Mouse (Mus musculus) hindbrain, embryonic 14.5 days (tissue): Measurements from ENCODE around the gene Gm49339. TPM values are rescaled to one million over a fixed set of nuclear protein-coding genes. Genes with fewer than 3 reads are reported as not detected.
"Not testable (repeated sequence)": the region's sequence is repeated elsewhere in the genome, so short reads cannot be mapped to it uniquely, and the experiment has no call there.

ENCODE experiments used
- ATAC-seq: fragments of 200-750 bp; cut with Nextera tagmentation; 2 replicates; pipeline ENCODE4 v1.8.0; 2017; ENCODE audit warnings: moderate number of reproducible peaks, mild to moderate bottlenecking, moderate TSS enrichment, moderate library complexity; ENCODE audit not compliant: low FRiP score
- DNase-seq: peaks from one replicate; pipeline ENCODE4 v3.0.0-alpha.2; 2015; ENCODE audit warnings: low spot score
- H3K27ac ChIP-seq: fragments of 300-500 bp; sonication (generic); 2 replicates; pipeline ENCODE4 v1.5.1; 2014; ENCODE audit warnings: mild to moderate bottlenecking, moderate library complexity
- H3K27me3 ChIP-seq: fragments of 300-500 bp; sonication (generic); 2 replicates; pipeline ENCODE4 v1.6.1; 2014; ENCODE audit warnings: mild to moderate bottlenecking, low read length, mixed read lengths; ENCODE audit not compliant: control insufficient read depth, insufficient read depth
- H3K36me3 ChIP-seq: fragments of 300-500 bp; sonication (generic); replicated peaks from 2 replicates; pipeline ENCODE4 v1.6.1; 2014; ENCODE audit not compliant: control insufficient read depth, insufficient read depth
- H3K4me1 ChIP-seq: fragments of 300-500 bp; sonication (generic); replicated peaks from 2 replicates; pipeline ENCODE4 v1.6.1; 2014; ENCODE audit warnings: antibody characterized with exemption, low read length, mixed read lengths; ENCODE audit not compliant: control insufficient read depth, insufficient read depth
- H3K4me2 ChIP-seq: fragments of 300-500 bp; sonication (generic); replicated peaks from 2 replicates; pipeline ENCODE4 v1.6.1; 2014; ENCODE audit warnings: mild to moderate bottlenecking, moderate library complexity
- H3K4me3 ChIP-seq: fragments of 300-500 bp; sonication (generic); replicated peaks from 2 replicates; pipeline ENCODE4 v1.5.1; 2014; ENCODE audit warnings: mild to moderate bottlenecking, low read length
- H3K9ac ChIP-seq: fragments of 300-500 bp; sonication (generic); 2 replicates; pipeline ENCODE4 v1.6.1; 2014
- H3K9me3 ChIP-seq: fragments of 300-500 bp; sonication (generic); 2 replicates; pipeline ENCODE4 v1.6.1; 2016; ENCODE audit warnings: low read length; ENCODE audit not compliant: control insufficient read depth
- WGBS: fragments of 180-500 bp; shearing (Covaris S2); extraction: QIAGEN DNeasy Blood & Tissue Kit; methylation state at CpG from one replicate; pipeline ENCODE4 v1.1.7; 2014; 5-methylcytosine and 5-hydroxymethylcytosine counted together
- polyA plus RNA-seq: library from polyadenylated mRNA; unstranded; fragments of >200 nt; fragmentation: Nextera tagmentation; extraction: Ambion mirVana; gene quantifications from 2 replicates; pipeline ENCODE4 v1.2.1, GENCODE M21; 2014

Gene Gm49339
- polyA plus RNA-seq, result not detected in 2 replicates

- not testable (repeated sequence) for H3K4me1 ChIP-seq
- WGBS, result 96% methylated on average over 1 of the region's 3 CpGs
Observed at GRCm38 (mm10) chr10:51480397-51480796, at the start of gene Gm49339, which contains the start of gene Lilr4b. Gene Gm49339 (plus strand): TSS chr10:51480612. Gene Lilr4b (plus strand): TSS chr10:51480632.

GRCm38 (mm10) chr10:51432940-51433339 lies 47.5 kb upstream of the Gm49339 start:
- Histone ChIP-seq H3K27ac (no peak overlapping the region), H3K36me3 (no peaks in the 10 kb centered on the region), H3K4me1 (no peaks in the 10 kb centered on the region), H3K27me3 (no peaks in the 10 kb centered on the region), H3K9ac (no peak overlapping the region), H3K9me3 (no peaks in the 10 kb centered on the region), H3K4me2 (no peak overlapping the region), H3K4me3 (no peak overlapping the region)
- DNase-seq (no peak), ATAC-seq (no peak)

More at GRCm38 (mm10) chr10:51480397-51480796, at the start of gene Gm49339, which contains the start of gene Lilr4b:
- not testable (repeated sequence) for H3K27ac ChIP-seq, DNase-seq, H3K9ac ChIP-seq, H3K4me2 ChIP-seq, H3K27me3 ChIP-seq, H3K4me3 ChIP-seq, H3K36me3 ChIP-seq, H3K9me3 ChIP-seq, ATAC-seq

DNA sequence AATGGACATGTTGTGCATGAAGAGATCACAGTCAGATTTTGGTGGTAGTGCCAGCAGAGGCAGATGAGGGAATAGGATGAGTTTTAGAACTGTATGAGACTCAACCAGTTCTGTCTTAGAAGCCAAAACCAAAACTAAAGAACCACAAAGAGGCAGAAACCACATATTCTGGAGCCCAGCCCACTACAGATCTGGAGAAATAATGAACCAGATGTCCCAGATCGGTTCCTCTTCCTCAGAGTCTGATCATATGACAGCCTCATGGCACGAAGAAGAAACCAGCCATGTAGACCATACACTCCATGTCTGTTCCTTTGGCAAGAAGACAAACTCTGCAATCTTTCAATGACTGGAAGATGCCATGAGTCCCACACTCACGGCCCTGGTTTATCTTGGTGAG lies 44.7 kb upstream of the Gm49339 start:
- no peaks in the 10 kb centered on the region for H3K4me1 ChIP-seq
- no peak overlapping the region for H3K4me3 ChIP-seq
- H3K27ac ChIP-seq, result no peak overlapping the region
- DNase-seq (no peak), ATAC-seq (no peak)
- H3K9ac ChIP-seq, result no peak overlapping the region
- no peaks in the 10 kb centered on the region for H3K36me3 ChIP-seq
- no peak overlapping the region for H3K4me2 ChIP-seq
- no peaks in the 10 kb centered on the region for H3K9me3 ChIP-seq
- H3K27me3 ChIP-seq, result no peaks in the 10 kb centered on the region
- 81% methylated on average over 3 of the region's 3 CpGs for WGBS

GRCm38 (mm10) chr10:51451610-51452009 lies 28.8 kb upstream of the Gm49339 start:
- Histone ChIP-seq H3K27me3 (no peaks in the 10 kb centered on the region), H3K9me3 (no peaks in the 10 kb centered on the region), H3K4me1 (no peaks in the 10 kb centered on the region), H3K27ac (no peak overlapping the region), H3K4me3 (no peak overlapping the region), H3K9ac (no peak overlapping the region), H3K36me3 (no peaks in the 10 kb centered on the region), H3K4me2 (no peak overlapping the region)
- DNase-seq (no peak), ATAC-seq (no peak)
- 91% methylated on average over 4 of the region's 4 CpGs for WGBS

DNA sequence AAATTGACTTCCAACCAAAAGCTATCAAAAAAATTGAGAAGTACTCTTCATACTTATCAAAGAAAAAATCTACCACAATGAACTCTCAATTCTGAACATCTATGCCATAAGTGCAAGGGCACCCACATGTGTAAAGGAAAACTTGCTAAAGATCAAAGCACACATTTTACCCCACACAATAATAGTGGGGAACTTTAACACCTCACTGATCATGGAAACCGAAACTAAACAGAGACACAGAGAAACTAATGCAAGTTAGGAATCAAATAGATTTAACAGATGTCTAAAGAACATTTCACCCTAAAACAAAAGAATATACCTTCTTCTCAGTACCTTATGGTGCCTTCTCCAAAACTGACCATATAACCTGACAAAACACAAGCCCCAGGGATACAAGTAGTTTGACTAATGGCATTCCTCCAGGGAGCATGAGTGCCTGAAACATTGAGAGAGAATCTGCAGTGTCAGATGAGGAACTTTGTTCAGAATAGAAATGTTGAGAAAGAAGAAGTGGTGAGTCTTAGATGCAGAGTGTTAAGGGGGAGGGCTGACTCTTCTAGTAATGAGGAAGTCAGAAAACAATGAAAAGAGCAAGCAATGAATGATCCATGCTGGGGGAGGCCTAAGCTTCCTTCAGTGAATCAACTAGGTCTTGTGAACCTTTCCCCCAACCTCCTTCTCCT lies 26.7 kb upstream of the Gm49339 start:
- Histone ChIP-seq H3K27me3 (no peaks in the 10 kb centered on the region), H3K4me2 (no peak overlapping the region), H3K9ac (no peak overlapping the region), H3K4me1 (no peaks in the 10 kb centered on the region), H3K9me3 (no peaks in the 10 kb centered on the region), H3K27ac (no peak overlapping the region), H3K4me3 (no peak overlapping the region), H3K36me3 (no peaks in the 10 kb centered on the region)
- WGBS, result 83% methylated on average over 1 of the region's 1 CpGs
- ATAC-seq, result no peak
- no peak for DNase-seq

- Histone ChIP-seq H3K4me3 (no peak overlapping the region), H3K9ac (no peak overlapping the region), H3K9me3 (no peaks in the 10 kb centered on the region), H3K4me2 (no peak overlapping the region), H3K36me3 (no peaks in the 10 kb centered on the region), H3K27ac (no peak overlapping the region), H3K27me3 (no peaks in the 10 kb centered on the region), H3K4me1 (no peaks in the 10 kb centered on the region)
- 88% methylated on average over 1 of the region's 1 CpGs for WGBS
- ATAC-seq (no peak), DNase-seq (no peak)
Observed at GRCm38 (mm10) chr10:51454365-51454764, 26.0 kb upstream of the Gm49339 start.

DNA sequence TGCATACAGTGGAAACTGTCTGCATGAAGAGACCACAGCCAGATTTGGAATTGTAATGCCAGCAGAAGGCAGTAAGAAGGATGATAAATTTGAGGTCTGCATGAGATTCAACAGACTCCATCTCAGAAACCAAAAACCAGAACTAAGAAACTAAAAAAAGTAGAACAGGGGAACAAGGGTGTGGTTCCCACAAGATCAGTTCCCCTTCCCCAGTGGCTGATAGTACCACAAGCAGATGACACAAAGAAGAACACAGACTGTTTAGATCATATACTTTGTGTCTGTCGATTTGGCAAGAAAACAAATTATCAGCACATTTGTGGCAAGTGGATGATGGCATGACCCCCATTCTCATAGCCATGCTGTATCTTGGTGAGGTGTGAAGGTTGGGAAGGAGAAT lies 24.6 kb upstream of the Gm49339 start:
- Histone ChIP-seq H3K9me3 (no peaks in the 10 kb centered on the region), H3K4me1 (no peaks in the 10 kb centered on the region), H3K27ac (no peak overlapping the region), H3K36me3 (no peaks in the 10 kb centered on the region), H3K9ac (no peak overlapping the region), H3K4me3 (no peak overlapping the region), H3K27me3 (no peaks in the 10 kb centered on the region), H3K4me2 (no peak overlapping the region)
- DNase-seq, result no peak
- no peak for ATAC-seq
- 74% methylated on average over 1 of the region's 1 CpGs for WGBS

GRCm38 (mm10) chr10:51456369-51456768 lies 24.0 kb upstream of the Gm49339 start:
- 83% methylated on average over 4 of the region's 4 CpGs for WGBS
- DNase-seq, result no peak
- H3K4me1 ChIP-seq, result no peaks in the 10 kb centered on the region
- H3K4me3 ChIP-seq, result no peak overlapping the region
- no peaks in the 10 kb centered on the region for H3K36me3 ChIP-seq
- no peak overlapping the region for H3K9ac ChIP-seq
- no peak overlapping the region for H3K27ac ChIP-seq
- H3K4me2 ChIP-seq, result no peak overlapping the region
- no peak for ATAC-seq
- H3K9me3 ChIP-seq, result no peaks in the 10 kb centered on the region
- no peaks in the 10 kb centered on the region for H3K27me3 ChIP-seq

GRCm38 (mm10) chr10:51463800-51464199 lies 16.6 kb upstream of the Gm49339 start:
- H3K27ac ChIP-seq, H3K4me2 ChIP-seq, H3K4me3 ChIP-seq, H3K36me3 ChIP-seq, H3K27me3 ChIP-seq, H3K9ac ChIP-seq, DNase-seq, H3K9me3 ChIP-seq, H3K4me1 ChIP-seq, ATAC-seq: not testable (repeated sequence)
- 31% methylated on average over 4 of the region's 4 CpGs for WGBS

DNA sequence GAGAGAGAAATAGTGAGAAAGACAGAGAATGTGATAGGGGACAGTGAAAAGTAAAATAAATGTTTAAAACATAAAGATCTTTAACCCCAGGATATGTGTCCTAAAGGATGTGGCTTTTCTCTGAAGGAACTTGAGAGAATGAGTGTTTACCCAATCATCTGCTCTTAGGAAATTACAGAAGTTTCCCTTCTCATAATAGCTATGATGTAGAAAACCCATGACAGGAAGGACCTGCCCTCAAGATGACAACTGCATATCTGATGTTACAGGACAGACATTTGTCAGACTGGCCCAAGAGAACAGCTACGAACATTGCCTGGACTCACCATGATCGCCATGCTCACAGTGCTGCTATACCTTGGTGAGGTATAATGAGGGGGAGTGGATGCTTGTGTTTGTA lies 10.3 kb downstream of the Gm49339 start, which contains the start of gene Lilrb4a:
Gene Lilrb4a, plus strand, starts transcription at position 266 of the 400 bp plus-strand sequence.
- not testable (repeated sequence) for DNase-seq, H3K9me3 ChIP-seq, H3K27ac ChIP-seq, H3K27me3 ChIP-seq, H3K4me1 ChIP-seq, H3K4me3 ChIP-seq, H3K9ac ChIP-seq, H3K4me2 ChIP-seq, H3K36me3 ChIP-seq, ATAC-seq
- WGBS, result no CpG with 5 or more reads among the region's 2 CpGs
